Mouse (Mus musculus) embryonic fibroblast, embryonic 13.5 days (primary cell): ENCODE measurements around the gene Kcnip4. TPM values are rescaled to one million over a fixed set of nuclear protein-coding genes. Genes with fewer than 3 reads are reported as not detected.

ENCODE experiments used
- H3K27ac ChIP-seq: 2 replicates; pipeline ENCODE4 v1.5.1; 2012; ENCODE audit warnings: low read length, control low read depth, inconsistent platforms; ENCODE audit not compliant: insufficient read depth
- H3K4me1 ChIP-seq: 2 replicates; pipeline ENCODE4 v1.6.1; 2011; ENCODE audit warnings: low read length; ENCODE audit not compliant: control insufficient read depth, insufficient read depth
- H3K4me3 ChIP-seq: 2 replicates; pipeline ENCODE4 v1.5.1; 2011; ENCODE audit warnings: mild to moderate bottlenecking, control low read depth, low read length; ENCODE audit not compliant: insufficient read depth
- CTCF ChIP-seq: IDR thresholded peaks from 2 replicates; pipeline ENCODE4 v1.5.1; 2011; ENCODE audit warnings: mild to moderate bottlenecking, control low read depth, low read length, moderate library complexity, borderline replicate concordance; ENCODE audit not compliant: insufficient read depth
- POLR2A ChIP-seq: IDR thresholded peaks from 2 replicates; pipeline ENCODE4 v1.6.1; 2011; ENCODE audit warnings: low read depth, mild to moderate bottlenecking, control low read depth, low read length, moderate library complexity
- polyA plus RNA-seq: library from polyadenylated mRNA; stranded (reverse); fragments of >200 nt; gene quantifications from 2 replicates; pipeline ENCODE4 v1.2.4, GENCODE M21; 2011; ENCODE audit warnings: low read depth; ENCODE audit not compliant: missing spikeins, insufficient read length

Gene Kcnip4
- polyA plus RNA-seq, 1 experiment, result 0.30 TPM

GRCm38 (mm10) chr5:48779376-48779775, 745.3 kb downstream of the Kcnip4 start:
- H3K27ac ChIP-seq, result no peak overlapping the region
- H3K4me1 ChIP-seq, result no peaks in the 10 kb centered on the region
- TF ChIP-seq POLR2A (no peak), CTCF (no peak)
- H3K4me3 ChIP-seq, result no peak overlapping the region

GRCm38 (mm10) chr5:48748613-48749012, 776.1 kb downstream of the Kcnip4 start:
- Histone ChIP-seq H3K4me3 (no peak overlapping the region), H3K27ac (no peak overlapping the region), H3K4me1 (no peaks in the 10 kb centered on the region)
- TF ChIP-seq CTCF (no peak), POLR2A (no peak)

GRCm38 (mm10) chr5:48737640-48738039, 787.1 kb downstream of the Kcnip4 start:
- no peak overlapping the region for H3K4me3 ChIP-seq
- H3K27ac ChIP-seq, result no peak overlapping the region
- no peaks in the 10 kb centered on the region for H3K4me1 ChIP-seq
- TF ChIP-seq CTCF, result no peak
- no peak for TF ChIP-seq POLR2A

- H3K4me3 ChIP-seq, result no peak overlapping the region
- TF ChIP-seq POLR2A (no peak), CTCF (no peak)
- H3K27ac ChIP-seq, result no peak overlapping the region
- H3K4me1 ChIP-seq, result no peaks in the 10 kb centered on the region
These were observed 806.5 kb downstream of the Kcnip4 start for GRCm38 (mm10) chr5:48718166-48718565.

GRCm38 (mm10) chr5:48705997-48706396, 818.7 kb downstream of the Kcnip4 start:
- H3K4me1 ChIP-seq, result no peaks in the 10 kb centered on the region
- no peak for TF ChIP-seq CTCF
- no peak overlapping the region for H3K27ac ChIP-seq
- H3K4me3 ChIP-seq, result no peak overlapping the region

GRCm38 (mm10) chr5:48687068-48687467, 837.6 kb downstream of the Kcnip4 start:
- Histone ChIP-seq H3K4me1 (no peaks in the 10 kb centered on the region), H3K4me3 (no peak overlapping the region), H3K27ac (no peak overlapping the region)
- no peak for TF ChIP-seq POLR2A
- TF ChIP-seq CTCF, result no peak

- TF ChIP-seq CTCF (no peak), POLR2A (no peak)
- no peaks in the 10 kb centered on the region for H3K4me1 ChIP-seq
These were observed 844.7 kb downstream of the Kcnip4 start for GRCm38 (mm10) chr5:48679733-48680595.

GRCm38 (mm10) chr5:48662504-48662903, 862.2 kb downstream of the Kcnip4 start:
- TF ChIP-seq POLR2A, result no peak
- no peak for TF ChIP-seq CTCF
- Histone ChIP-seq H3K27ac (no peak overlapping the region), H3K4me3 (no peak overlapping the region), H3K4me1 (no peaks in the 10 kb centered on the region)

More at GRCm38 (mm10) chr5:48679733-48680595, 844.7 kb downstream of the Kcnip4 start:
- no peak overlapping the region for H3K4me3 ChIP-seq
- H3K27ac ChIP-seq, result no peak overlapping the region

GRCm38 (mm10) chr5:48659975-48660374, 864.7 kb downstream of the Kcnip4 start:
- H3K27ac ChIP-seq, result no peak overlapping the region
- H3K4me3 ChIP-seq, result no peak overlapping the region
- H3K4me1 ChIP-seq, result no peaks in the 10 kb centered on the region
- no peak for TF ChIP-seq CTCF

- Histone ChIP-seq H3K4me1 (no peaks in the 10 kb centered on the region), H3K4me3 (no peak overlapping the region), H3K27ac (no peak overlapping the region)
- TF ChIP-seq CTCF (no peak), POLR2A (no peak)
These were observed 874.2 kb downstream of the Kcnip4 start for GRCm38 (mm10) chr5:48650496-48650895.

GRCm38 (mm10) chr5:48636675-48637074, 888.0 kb downstream of the Kcnip4 start:
- TF ChIP-seq POLR2A (no peak), CTCF (no peak)
- Histone ChIP-seq H3K4me3 (no peak overlapping the region), H3K27ac (no peak overlapping the region), H3K4me1 (no peaks in the 10 kb centered on the region)

GRCm38 (mm10) chr5:48633631-48634030, 891.1 kb downstream of the Kcnip4 start:
- H3K27ac ChIP-seq, result no peak overlapping the region
- no peak overlapping the region for H3K4me3 ChIP-seq
- H3K4me1 ChIP-seq, result no peaks in the 10 kb centered on the region
- TF ChIP-seq POLR2A, result no peak
- TF ChIP-seq CTCF, result no peak
